Mouse (Mus musculus): ENCODE results near the gene Manba. TPM values are rescaled to one million over a fixed set of nuclear protein-coding genes. Genes with fewer than 3 reads are reported as not detected.
"Not testable (repeated sequence)": the region's sequence is repeated elsewhere in the genome, so short reads cannot be mapped to it uniquely, and the experiment has no call there.

The Manba gene
- polyA plus RNA-seq, 1 experiment from 2014 or later = 20.1 TPM

DNA sequence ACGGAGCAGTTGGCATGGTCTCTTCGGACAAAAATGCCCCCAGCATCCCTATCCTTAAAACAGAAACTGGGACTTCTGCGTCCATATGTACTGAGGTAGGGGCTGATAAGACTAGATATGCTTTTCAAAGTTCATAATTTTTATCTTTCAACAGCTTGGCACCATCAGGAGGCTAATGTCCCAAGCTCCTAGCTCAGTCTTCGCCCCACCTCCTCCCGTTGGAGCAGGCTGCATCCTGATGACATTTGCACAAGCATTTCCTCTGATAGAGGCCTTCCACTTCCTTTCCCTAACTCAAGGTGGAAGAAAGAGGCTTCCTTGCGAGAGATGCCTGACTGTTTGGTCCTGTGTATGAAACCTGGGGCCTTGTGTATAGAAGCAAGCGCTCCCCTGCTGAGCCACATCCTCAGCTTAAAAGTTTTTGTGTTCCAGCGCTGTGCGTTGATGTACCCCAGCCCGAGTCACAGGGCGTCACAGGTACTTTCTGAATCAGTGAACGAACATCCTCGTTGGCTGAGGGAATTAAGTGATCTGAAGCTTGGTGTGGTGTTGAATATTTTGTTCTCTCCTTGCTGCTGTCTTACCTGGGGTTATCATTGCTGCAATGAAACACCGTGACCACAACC is 28.5 kb downstream of the Manba start:
- no peak for ATAC-seq
- no peaks in the 10 kb centered on the region for H3K9me3 ChIP-seq (ENCODE audit: control insufficient read depth, low read length)
- peaks cover 6% of the 10 kb centered on the region; the same call in 1 of the 2 replicates for H3K4me1 ChIP-seq (ENCODE audit: control insufficient read depth, insufficient read depth, low read length)
- WGBS = 84% methylated on average over 14 of the region's 14 CpGs
- no peaks in the 10 kb centered on the region for H3K36me3 ChIP-seq (ENCODE audit: control insufficient read depth, insufficient read depth, low read length)
- no peak overlapping the region for H3K4me2 ChIP-seq (ENCODE audit: low read depth, low read length)
- no peaks in the 10 kb centered on the region for H3K27me3 ChIP-seq (replicated peaks; ENCODE audit: control insufficient read depth, insufficient read depth, low read length)
- H3K4me3 ChIP-seq (ENCODE audit: low read length) = no peak overlapping the region
- no peak overlapping the region for H3K27ac ChIP-seq (ENCODE audit: low read length)
- no peak overlapping the region for H3K9ac ChIP-seq (ENCODE audit: low read depth, low read length)

- no peaks in the 10 kb centered on the region for H3K9me3 ChIP-seq (ENCODE audit: control insufficient read depth, low read length)
- H3K4me3 ChIP-seq (ENCODE audit: low read length) = no peak overlapping the region
- peaks cover 10% of the 10 kb centered on the region for H3K4me1 ChIP-seq (ENCODE audit: control insufficient read depth, insufficient read depth, low read length)
- H3K27me3 ChIP-seq (replicated peaks; ENCODE audit: control insufficient read depth, insufficient read depth, low read length) = no peaks in the 10 kb centered on the region
- no peak for ATAC-seq
- no peaks in the 10 kb centered on the region for H3K36me3 ChIP-seq (ENCODE audit: control insufficient read depth, insufficient read depth, low read length)
- WGBS = 68% methylated on average over 5 of the region's 5 CpGs
- no peak overlapping the region for H3K4me2 ChIP-seq (ENCODE audit: low read depth, low read length)
- no peak overlapping the region for H3K27ac ChIP-seq (ENCODE audit: low read length)
- H3K9ac ChIP-seq (ENCODE audit: low read depth, low read length) = no peak overlapping the region
These were observed 29.8 kb downstream of the Manba start for GRCm38 (mm10) chr3:135515246-135515645.

GRCm38 (mm10) chr3:135516891-135517290 is 31.5 kb downstream of the Manba start:
- WGBS = 31% methylated on average over 6 of the region's 6 CpGs
- Histone ChIP-seq H3K9ac (ENCODE audit: low read depth, low read length) (no peak overlapping the region), H3K27me3 (replicated peaks; ENCODE audit: control insufficient read depth, insufficient read depth, low read length) (no peaks in the 10 kb centered on the region), H3K4me2 (ENCODE audit: low read depth, low read length) (no peak overlapping the region), H3K4me3 (ENCODE audit: low read length) (no peak overlapping the region), H3K4me1 (ENCODE audit: control insufficient read depth, insufficient read depth, low read length) (peaks cover 14% of the 10 kb centered on the region), H3K9me3 (ENCODE audit: control insufficient read depth, low read length) (no peaks in the 10 kb centered on the region), H3K27ac (ENCODE audit: low read length) (no peak overlapping the region), H3K36me3 (ENCODE audit: control insufficient read depth, insufficient read depth, low read length) (no peaks in the 10 kb centered on the region)
- peak; percentile 85 for ATAC-seq

- Histone ChIP-seq H3K27ac (ENCODE audit: low read length) (no peak overlapping the region), H3K36me3 (ENCODE audit: control insufficient read depth, insufficient read depth, low read length) (no peaks in the 10 kb centered on the region), H3K9ac (ENCODE audit: low read depth, low read length) (no peak overlapping the region), H3K4me2 (ENCODE audit: low read depth, low read length) (no peak overlapping the region), H3K4me1 (ENCODE audit: control insufficient read depth, insufficient read depth, low read length) (peaks cover 18% of the 10 kb centered on the region), H3K27me3 (replicated peaks; ENCODE audit: control insufficient read depth, insufficient read depth, low read length) (no peaks in the 10 kb centered on the region), H3K9me3 (ENCODE audit: control insufficient read depth, low read length) (no peaks in the 10 kb centered on the region), H3K4me3 (ENCODE audit: low read length) (no peak overlapping the region)
- ATAC-seq = no peak
- 71% methylated on average over 5 of the region's 5 CpGs for WGBS
These were observed 33.5 kb downstream of the Manba start for GRCm38 (mm10) chr3:135518882-135519281.

GRCm38 (mm10) chr3:135519584-135519983 is 34.2 kb downstream of the Manba start:
- WGBS = 54% methylated on average over 6 of the region's 6 CpGs
- no peak for ATAC-seq
- H3K27me3 ChIP-seq (replicated peaks; ENCODE audit: control insufficient read depth, insufficient read depth, low read length) = no peaks in the 10 kb centered on the region
- peaks cover 18% of the 10 kb centered on the region for H3K4me1 ChIP-seq (ENCODE audit: control insufficient read depth, insufficient read depth, low read length)
- no peak overlapping the region for H3K4me3 ChIP-seq (ENCODE audit: low read length)
- H3K9ac ChIP-seq (ENCODE audit: low read depth, low read length) = no peak overlapping the region
- no peaks in the 10 kb centered on the region for H3K36me3 ChIP-seq (ENCODE audit: control insufficient read depth, insufficient read depth, low read length)
- H3K4me2 ChIP-seq (ENCODE audit: low read depth, low read length) = no peak overlapping the region
- no peaks in the 10 kb centered on the region for H3K9me3 ChIP-seq (ENCODE audit: control insufficient read depth, low read length)
- no peak overlapping the region for H3K27ac ChIP-seq (ENCODE audit: low read length)

GRCm38 (mm10) chr3:135521963-135522362 is 36.6 kb downstream of the Manba start:
- H3K4me2 ChIP-seq (ENCODE audit: low read depth, low read length) = no peak overlapping the region
- no peaks in the 10 kb centered on the region for H3K9me3 ChIP-seq (ENCODE audit: control insufficient read depth, low read length)
- H3K4me1 ChIP-seq (ENCODE audit: control insufficient read depth, insufficient read depth, low read length) = peaks cover 16% of the 10 kb centered on the region
- H3K36me3 ChIP-seq (ENCODE audit: control insufficient read depth, insufficient read depth, low read length) = no peaks in the 10 kb centered on the region
- 33% methylated on average over 4 of the region's 4 CpGs for WGBS
- 0 out of 2 replicates have a peak overlapping the region, but pooled peaks have one; percentile 33 for H3K27ac ChIP-seq (ENCODE audit: low read length)
- H3K27me3 ChIP-seq (replicated peaks; ENCODE audit: control insufficient read depth, insufficient read depth, low read length) = no peaks in the 10 kb centered on the region
- no peak overlapping the region for H3K9ac ChIP-seq (ENCODE audit: low read depth, low read length)
- peak; percentile 77 for ATAC-seq
- no peak overlapping the region for H3K4me3 ChIP-seq (ENCODE audit: low read length)

DNA sequence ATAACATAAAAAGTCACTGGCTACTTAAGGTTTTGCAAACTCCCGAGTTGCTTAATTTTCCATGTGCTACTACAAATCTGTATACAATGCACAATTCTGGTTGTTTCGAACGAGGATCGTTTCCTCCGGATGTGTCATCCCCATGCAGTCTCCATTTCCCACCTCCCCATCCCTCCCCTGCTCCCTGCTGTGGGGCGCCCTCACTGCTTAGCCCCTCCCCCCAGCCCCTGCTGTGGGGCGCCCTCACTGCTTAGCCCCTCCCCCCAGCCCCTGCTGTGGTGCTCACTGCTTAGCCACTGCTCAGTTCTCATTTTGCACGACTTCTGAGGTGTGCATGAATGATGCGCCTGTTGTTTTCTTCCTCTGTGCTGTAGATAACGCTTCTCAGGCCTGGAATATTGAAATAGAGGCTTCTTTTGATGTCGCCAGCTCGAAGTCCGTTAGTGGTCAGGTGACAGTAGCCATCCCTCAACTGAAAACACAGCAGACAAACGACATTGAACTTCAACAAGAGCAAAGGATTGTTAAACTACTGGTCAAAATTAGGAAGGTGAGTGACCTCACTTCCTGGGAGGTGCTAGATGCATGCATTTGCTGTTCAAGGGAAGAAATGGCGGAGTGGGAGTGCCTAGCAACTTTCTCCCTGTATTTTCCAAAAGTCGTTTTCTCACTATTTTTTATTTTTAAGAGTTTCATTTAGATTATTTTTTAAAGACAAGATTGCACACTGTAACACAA is 37.4 kb downstream of the Manba start:
- Histone ChIP-seq H3K4me2 (ENCODE audit: low read depth, low read length) (no peak overlapping the region), H3K9ac (ENCODE audit: low read depth, low read length) (no peak overlapping the region), H3K27me3 (replicated peaks; ENCODE audit: control insufficient read depth, insufficient read depth, low read length) (no peaks in the 10 kb centered on the region), H3K4me1 (ENCODE audit: control insufficient read depth, insufficient read depth, low read length) (peaks cover 12% of the 10 kb centered on the region), H3K36me3 (ENCODE audit: control insufficient read depth, insufficient read depth, low read length) (no peaks in the 10 kb centered on the region), H3K4me3 (ENCODE audit: low read length) (no peak overlapping the region), H3K27ac (ENCODE audit: low read length) (0 out of 2 replicates have a peak overlapping the region, but pooled peaks have one; percentile 33), H3K9me3 (ENCODE audit: control insufficient read depth, low read length) (no peaks in the 10 kb centered on the region)
- WGBS = 47% methylated on average over 16 of the region's 16 CpGs
- peak; percentile 41 for ATAC-seq

GRCm38 (mm10) chr3:135524900-135525299 is 39.5 kb downstream of the Manba start:
- not testable (repeated sequence) for H3K9me3 ChIP-seq (ENCODE audit: control insufficient read depth, low read length); ATAC-seq; H3K36me3 ChIP-seq (ENCODE audit: control insufficient read depth, insufficient read depth, low read length); H3K4me3 ChIP-seq (ENCODE audit: low read length); H3K27ac ChIP-seq (ENCODE audit: low read length); H3K9ac ChIP-seq (ENCODE audit: low read depth, low read length); H3K4me2 ChIP-seq (ENCODE audit: low read depth, low read length); H3K27me3 ChIP-seq (replicated peaks; ENCODE audit: control insufficient read depth, insufficient read depth, low read length); H3K4me1 ChIP-seq (ENCODE audit: control insufficient read depth, insufficient read depth, low read length)
- WGBS = 59% methylated on average over 2 of the region's 2 CpGs

DNA sequence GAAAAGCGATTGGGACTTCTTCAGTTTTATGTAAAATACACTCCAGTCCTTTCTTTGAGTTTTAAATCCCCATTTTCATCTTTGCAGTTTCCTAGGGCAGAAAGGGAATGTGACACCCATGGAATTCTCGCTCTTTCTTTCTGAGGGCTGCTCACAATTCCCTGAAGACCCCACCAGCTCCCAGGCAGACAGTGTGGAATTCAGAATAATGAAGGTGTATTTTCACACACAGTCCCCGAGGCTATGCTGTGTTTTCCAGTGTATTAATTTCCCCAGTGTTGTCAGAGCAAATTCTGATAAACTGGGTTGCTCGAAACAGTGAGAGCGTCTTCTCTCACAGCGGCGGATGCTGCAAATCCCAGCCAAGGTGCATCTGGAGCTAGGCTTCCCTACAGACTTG is 44.3 kb downstream of the Manba start:
- no peak for ATAC-seq
- Histone ChIP-seq H3K4me1 (ENCODE audit: control insufficient read depth, insufficient read depth, low read length) (no peaks in the 10 kb centered on the region), H3K9ac (ENCODE audit: low read depth, low read length) (no peak overlapping the region), H3K4me3 (ENCODE audit: low read length) (no peak overlapping the region), H3K4me2 (ENCODE audit: low read depth, low read length) (no peak overlapping the region), H3K27ac (ENCODE audit: low read length) (no peak overlapping the region), H3K27me3 (replicated peaks; ENCODE audit: control insufficient read depth, insufficient read depth, low read length) (no peaks in the 10 kb centered on the region), H3K9me3 (ENCODE audit: control insufficient read depth, low read length) (no peaks in the 10 kb centered on the region), H3K36me3 (ENCODE audit: control insufficient read depth, insufficient read depth, low read length) (no peaks in the 10 kb centered on the region)
- WGBS = 88% methylated on average over 7 of the region's 7 CpGs

All from intestine, embryonic 16.5 days (tissue).